Mouse (Mus musculus) midbrain, embryonic 13.5 days (tissue): ENCODE results near the gene Smarcal1. TPM values are rescaled to one million over a fixed set of nuclear protein-coding genes. Genes with fewer than 3 reads are reported as not detected.

Experiments
- ATAC-seq: fragments of 200-750 bp; cut with Nextera tagmentation; 2 replicates; pipeline ENCODE4 v1.8.0; 2017; ENCODE audit warnings: mild to moderate bottlenecking, moderate TSS enrichment, moderate library complexity
- H3K27ac ChIP-seq: fragments of 300-500 bp; sonication (generic); 2 replicates; pipeline ENCODE4 v1.5.1; 2015; ENCODE audit warnings: inconsistent platforms, mild to moderate bottlenecking, moderate library complexity
- H3K27me3 ChIP-seq: fragments of 300-500 bp; sonication (generic); 2 replicates; pipeline ENCODE4 v1.6.1; 2015; ENCODE audit warnings: mild to moderate bottlenecking, inconsistent platforms
- H3K36me3 ChIP-seq: fragments of 300-500 bp; sonication (generic); 2 replicates; pipeline ENCODE4 v1.6.1; 2015; ENCODE audit warnings: mild to moderate bottlenecking, inconsistent platforms
- H3K4me1 ChIP-seq: fragments of 300-500 bp; sonication (generic); replicated peaks from 2 replicates; pipeline ENCODE4 v1.6.1; 2015; ENCODE audit warnings: inconsistent platforms
- H3K4me2 ChIP-seq: fragments of 300-500 bp; sonication (generic); replicated peaks from 2 replicates; pipeline ENCODE4 v1.6.1; 2015; ENCODE audit warnings: moderate library complexity, mild to moderate bottlenecking, inconsistent platforms
- H3K4me3 ChIP-seq: fragments of 300-500 bp; sonication (generic); replicated peaks from 2 replicates; pipeline ENCODE4 v1.5.1; 2015; ENCODE audit warnings: mild to moderate bottlenecking, inconsistent platforms
- H3K9ac ChIP-seq: fragments of 300-500 bp; sonication (generic); replicated peaks from 2 replicates; pipeline ENCODE4 v1.6.1; 2015; ENCODE audit warnings: mild to moderate bottlenecking, inconsistent platforms
- H3K9me3 ChIP-seq: fragments of 300-500 bp; sonication (generic); 2 replicates; pipeline ENCODE4 v1.6.1; 2016; ENCODE audit warnings: mild to moderate bottlenecking, inconsistent platforms
- WGBS: fragments of 180-500 bp; shearing (Covaris S2); methylation state at CpG from one replicate; pipeline ENCODE4 v1.1.7; 2015; 5-methylcytosine and 5-hydroxymethylcytosine counted together
- polyA plus RNA-seq: library from polyadenylated mRNA; unstranded; fragments of >200 nt; fragmentation: Nextera tagmentation; extraction: Ambion mirVana; gene quantifications from 2 replicates; pipeline ENCODE4 v1.2.1, GENCODE M21; 2015

Gene Smarcal1
- polyA plus RNA-seq, 1 experiment from 2014 or later, result 29.8 TPM

DNA sequence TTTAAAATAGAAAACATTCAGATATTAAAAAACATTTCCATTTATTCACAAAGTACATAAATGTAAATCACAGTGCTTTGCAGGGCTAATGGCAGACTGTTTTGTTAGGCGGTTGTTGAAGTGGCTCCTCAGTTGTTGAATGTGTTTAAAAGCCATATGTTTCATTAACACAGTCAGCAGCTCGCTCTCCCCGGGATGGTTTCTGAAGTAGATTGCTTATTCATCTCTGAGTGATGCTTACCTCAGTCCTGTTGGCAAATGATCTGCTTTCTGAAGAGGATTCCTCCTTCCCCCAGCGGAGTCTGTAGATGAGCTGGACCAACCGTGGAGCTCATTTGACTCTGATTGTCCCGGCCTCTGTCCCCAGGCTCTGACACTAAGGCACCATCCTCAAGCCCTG, 29.1 kb downstream of the Smarcal1 start:
- Histone ChIP-seq H3K36me3 (peaks cover 89% of the 10 kb centered on the region), H3K4me1 (no peaks in the 10 kb centered on the region), H3K27ac (no peak overlapping the region), H3K27me3 (no peaks in the 10 kb centered on the region), H3K9ac (no peak overlapping the region), H3K4me3 (no peak overlapping the region), H3K9me3 (no peaks in the 10 kb centered on the region), H3K4me2 (no peak overlapping the region)
- 91% methylated on average over 6 of the region's 6 CpGs for WGBS
- no peak for ATAC-seq

DNA sequence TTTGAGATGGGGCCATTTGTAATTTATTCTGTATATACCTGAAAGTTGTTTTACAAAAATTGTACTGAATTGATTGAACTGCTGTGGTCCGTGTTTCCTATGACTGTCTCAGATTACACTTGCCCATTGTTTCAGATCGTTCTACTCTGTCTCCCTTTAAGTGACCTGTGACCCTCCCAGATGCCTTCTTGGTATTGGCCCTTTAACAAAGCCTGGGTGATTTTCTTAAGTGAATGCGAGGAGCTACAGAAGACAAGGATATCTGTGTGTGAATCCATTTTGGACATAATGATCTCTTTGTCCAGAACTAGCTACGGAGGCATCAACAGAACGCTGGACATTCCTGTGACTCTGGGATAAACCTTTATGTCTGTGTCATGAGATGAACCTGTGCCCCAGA, 52.2 kb downstream of the Smarcal1 start:
- Histone ChIP-seq H3K4me3 (no peak overlapping the region), H3K4me2 (no peak overlapping the region), H3K27me3 (no peaks in the 10 kb centered on the region), H3K4me1 (no peaks in the 10 kb centered on the region), H3K27ac (no peak overlapping the region), H3K36me3 (peaks cover 38% of the 10 kb centered on the region), H3K9me3 (no peaks in the 10 kb centered on the region), H3K9ac (no peak overlapping the region)
- WGBS, result 22% methylated on average over 5 of the region's 5 CpGs
- no peak for ATAC-seq

DNA sequence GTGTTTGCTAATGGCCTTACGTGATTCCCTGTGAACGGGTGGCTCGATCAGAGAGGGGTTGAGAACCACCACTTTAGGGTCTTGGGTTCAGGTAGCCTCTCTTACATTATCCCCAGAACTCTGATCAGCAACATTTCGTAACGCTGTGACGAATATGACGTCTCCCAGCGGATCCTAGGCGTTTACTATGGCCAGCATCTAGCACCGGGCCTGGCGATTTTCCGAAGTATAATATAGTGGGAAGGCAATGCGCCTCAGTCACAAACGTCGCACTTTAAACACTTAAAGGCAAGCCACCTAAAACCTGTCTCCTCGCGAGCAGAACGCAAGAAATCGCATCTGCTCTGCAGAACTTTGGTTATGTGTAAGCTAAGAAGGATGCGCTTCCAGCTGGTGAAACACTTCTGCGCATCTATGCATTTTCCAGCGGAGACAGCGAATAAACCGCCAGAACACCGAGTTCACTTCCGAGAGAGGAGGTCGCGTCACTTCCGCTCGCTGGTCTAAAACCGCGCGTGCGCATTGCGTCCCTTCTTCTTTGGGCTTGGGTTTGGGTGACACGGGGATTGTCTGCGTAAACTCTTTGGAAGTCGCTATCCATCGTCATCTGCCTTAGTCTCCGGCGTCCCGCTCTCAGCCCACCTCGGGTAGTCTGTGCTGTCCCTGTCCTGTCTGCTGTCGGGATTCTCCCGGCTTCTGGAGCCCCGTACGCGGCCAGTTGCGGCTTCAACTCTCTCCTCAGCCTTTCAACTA, 57.8 kb downstream of the Smarcal1 start:
- no peaks in the 10 kb centered on the region for H3K9me3 ChIP-seq
- no peak overlapping the region for H3K9ac ChIP-seq
- H3K4me2 ChIP-seq, result peak overlapping the region; percentile 54
- no peak overlapping the region; the same call in 1 of the 2 replicates for H3K27ac ChIP-seq
- no peaks in the 10 kb centered on the region for H3K36me3 ChIP-seq
- 42% methylated on average over 49 of the region's 49 CpGs for WGBS
- H3K4me3 ChIP-seq, result peak overlapping the region; percentile 34
- peak; percentile 89 for ATAC-seq
- no peaks in the 10 kb centered on the region for H3K27me3 ChIP-seq
- H3K4me1 ChIP-seq, result no peaks in the 10 kb centered on the region

DNA sequence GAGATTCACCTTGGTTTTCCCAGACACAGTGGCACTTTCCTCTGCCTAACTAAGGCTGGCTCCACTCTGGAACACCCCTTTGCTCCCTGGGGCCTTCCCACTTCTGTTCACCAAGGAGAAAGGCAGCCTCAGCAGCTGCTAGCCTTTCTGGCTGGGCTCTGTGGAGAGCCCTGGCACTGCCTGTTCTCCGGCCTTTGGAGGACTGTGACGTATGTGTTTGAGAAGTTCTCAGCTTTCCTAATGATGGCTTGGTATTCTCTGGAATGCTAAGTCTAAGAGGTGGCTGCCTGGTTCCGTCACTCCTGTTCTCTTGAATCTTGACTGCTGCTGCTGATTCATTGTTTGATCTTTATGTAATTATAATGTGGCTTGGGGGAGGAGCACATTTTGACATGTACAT, 90.0 kb downstream of the Smarcal1 start:
- Histone ChIP-seq H3K4me1 (no peaks in the 10 kb centered on the region), H3K9me3 (no peaks in the 10 kb centered on the region), H3K36me3 (no peaks in the 10 kb centered on the region), H3K27ac (no peak overlapping the region), H3K9ac (no peak overlapping the region), H3K27me3 (no peaks in the 10 kb centered on the region), H3K4me2 (no peak overlapping the region), H3K4me3 (no peak overlapping the region)
- 51% methylated on average over 3 of the region's 3 CpGs for WGBS
- ATAC-seq, result no peak

Other genes with a start within 250 kb of the Smarcal1 start
- gene March4, start 46.3 kb upstream of the Smarcal1 start, polyA plus RNA-seq, result 2.5 and 2.7 TPM in 2 replicates
- not detected in 2 replicates for gene Ankar, start 117.3 kb downstream of the Smarcal1 start, polyA plus RNA-seq
- gene Rpl37a, start 128.0 kb downstream of the Smarcal1 start, polyA plus RNA-seq, result 1,218 and 1,294 TPM in 2 replicates
- gene Igfbp2, start 241.3 kb downstream of the Smarcal1 start, polyA plus RNA-seq, result 294 and 385 TPM in 2 replicates